Mouse (Mus musculus): ENCODE data around the gene Olfr1413.

The Olfr1413 gene

GRCm38 (mm10) chr1:92571022-92571421, at the start of gene Olfr1413:
Gene Olfr1413 (plus strand): TSS chr1:92571322.
- in situ Hi-C loops (cut with MboI; ENCODE audit: low sequenced_read_pairs), result no loop called here

- in situ Hi-C loops (cut with MboI; ENCODE audit: low sequenced_read_pairs), result loop anchor here (5.0 kb wide), 1 partner anchor 86 kb away; the partner anchor contains the start of gene Olfr1410
These were observed 49.7 kb upstream of the Olfr1413 start for GRCm38 (mm10) chr1:92521376-92521775.

- in situ Hi-C loops (cut with MboI; ENCODE audit: low sequenced_read_pairs), result loop anchor here (5.0 kb wide), 1 partner anchor 84 kb away; the partner anchor contains the start of gene Olfr1410
These were observed 47.4 kb upstream of the Olfr1413 start for GRCm38 (mm10) chr1:92523764-92524163.

- in situ Hi-C loops (cut with MboI; ENCODE audit: low sequenced_read_pairs), result no loop called here
These were observed 34.1 kb upstream of the Olfr1413 start for GRCm38 (mm10) chr1:92536972-92537371.

GRCm38 (mm10) chr1:92539071-92539470, 32.1 kb upstream of the Olfr1413 start:
- in situ Hi-C loops (cut with MboI; ENCODE audit: low sequenced_read_pairs), result no loop called here

GRCm38 (mm10) chr1:92545929-92546328, 25.2 kb upstream of the Olfr1413 start:
- in situ Hi-C loops (cut with MboI; ENCODE audit: low sequenced_read_pairs), result no loop called here

GRCm38 (mm10) chr1:92585479-92585878, 14.4 kb downstream of the Olfr1413 start, which contains the start of gene Olfr1412:
Gene Olfr1412 (plus strand): TSS chr1:92585779.
- in situ Hi-C loops (cut with MboI; ENCODE audit: low sequenced_read_pairs), result no loop called here

- in situ Hi-C loops (cut with MboI; ENCODE audit: low sequenced_read_pairs), result no loop called here
These were observed 23.0 kb downstream of the Olfr1413 start, which contains the start of gene Olfr1411 for GRCm38 (mm10) chr1:92594111-92594510. Gene Olfr1411 (plus strand): TSS chr1:92594411.

- in situ Hi-C loops (cut with MboI; ENCODE audit: low sequenced_read_pairs), result no loop called here
These were observed 24.9 kb downstream of the Olfr1413 start for GRCm38 (mm10) chr1:92596019-92596418.

GRCm38 (mm10) chr1:92605482-92605881, 34.4 kb downstream of the Olfr1413 start, which contains the start of gene Olfr1410:
Gene Olfr1410 (plus strand): TSS chr1:92605782.
- in situ Hi-C loops (cut with MboI; ENCODE audit: low sequenced_read_pairs), result loop anchor here (5.0 to 25.0 kb wide), 2 partner anchors 83 to 643 kb away; no protein-coding TSS in a partner anchor

- in situ Hi-C loops (cut with MboI; ENCODE audit: low sequenced_read_pairs), result loop anchor here (5.0 to 25.0 kb wide), 2 partner anchors 85 to 645 kb away; no protein-coding TSS in a partner anchor
These were observed 36.6 kb downstream of the Olfr1413 start for GRCm38 (mm10) chr1:92607711-92608110.

- in situ Hi-C loops (cut with MboI; ENCODE audit: low sequenced_read_pairs), result loop anchor here (25.0 kb wide), 1 partner anchor 649 kb away; no protein-coding TSS in a partner anchor
These were observed 39.9 kb downstream of the Olfr1413 start for GRCm38 (mm10) chr1:92611008-92611407.

GRCm38 (mm10) chr1:92613175-92613574, 42.1 kb downstream of the Olfr1413 start:
- in situ Hi-C loops (cut with MboI; ENCODE audit: low sequenced_read_pairs), result loop anchor here (25.0 kb wide), 1 partner anchor 651 kb away; no protein-coding TSS in a partner anchor

GRCm38 (mm10) chr1:92614516-92614915, 43.4 kb downstream of the Olfr1413 start:
- in situ Hi-C loops (cut with MboI; ENCODE audit: low sequenced_read_pairs), result loop anchor here (25.0 kb wide), 1 partner anchor 652 kb away; no protein-coding TSS in a partner anchor

- in situ Hi-C loops (cut with MboI; ENCODE audit: low sequenced_read_pairs), result loop anchor here (25.0 kb wide), 1 partner anchor 654 kb away; no protein-coding TSS in a partner anchor
These were observed 44.9 kb downstream of the Olfr1413 start for GRCm38 (mm10) chr1:92616046-92616445.

GRCm38 (mm10) chr1:92617488-92617887, 46.4 kb downstream of the Olfr1413 start, which contains the start of gene Olfr12:
Gene Olfr12 (plus strand): TSS chr1:92617788.
- in situ Hi-C loops (cut with MboI; ENCODE audit: low sequenced_read_pairs), result loop anchor here (25.0 kb wide), 1 partner anchor 655 kb away; no protein-coding TSS in a partner anchor

- in situ Hi-C loops (cut with MboI; ENCODE audit: low sequenced_read_pairs), result loop anchor here (25.0 kb wide), 1 partner anchor 656 kb away; no protein-coding TSS in a partner anchor
These were observed 47.2 kb downstream of the Olfr1413 start for GRCm38 (mm10) chr1:92618360-92618759.

Data from CH12F3 (cell line).